8 mouse cellular contexts compared by ENCODE assay signal in genomic region chr16:10501865-10502264, GRCm38 (mm10). TPM values are rescaled to one million over a fixed set of nuclear protein-coding genes. Genes with fewer than 3 reads are reported as not detected.
DNase-seq lines count a peak whose midpoint lies in the region; ATAC-seq lines count a peak whose summit lies in the region.

No protein-coding gene starts in this region.

- no peaks in the 10 kb centered on the region for H3K9me3 ChIP-seq in hindbrain, embryonic 14.5 days (ENCODE audit: control insufficient read depth, low read length)
- no peaks in the 10 kb centered on the region for H3K9me3 ChIP-seq in hindbrain, embryonic 12.5 days (replicated peaks)
- no peaks in the 10 kb centered on the region for H3K9me3 ChIP-seq in embryonic facial prominence, embryonic 11.5 days (replicated peaks; ENCODE audit: control insufficient read depth, low read length)
- H3K9me3 ChIP-seq in intestine, embryonic 15.5 days = no peaks in the 10 kb centered on the region

- H3K27ac ChIP-seq in hindbrain, embryonic 14.5 days = no peak overlapping the region
- H3K27ac ChIP-seq in hindbrain, embryonic 12.5 days = no peak overlapping the region
- no peak overlapping the region for H3K27ac ChIP-seq in embryonic facial prominence, embryonic 11.5 days (replicated peaks; ENCODE audit: low read depth, low read length)
- no peak overlapping the region for H3K27ac ChIP-seq in intestine, embryonic 15.5 days

- 21% methylated on average over 8 of the region's 8 CpGs for WGBS in hindbrain, embryonic 14.5 days
- WGBS in hindbrain, embryonic 12.5 days = 17% methylated on average over 8 of the region's 8 CpGs
- WGBS in embryonic facial prominence, embryonic 11.5 days = 10% methylated on average over 8 of the region's 8 CpGs
- WGBS in intestine, embryonic 15.5 days = 11% methylated on average over 8 of the region's 8 CpGs

- no peak overlapping the region for H3K4me2 ChIP-seq in hindbrain, embryonic 14.5 days (replicated peaks)
- H3K4me2 ChIP-seq in hindbrain, embryonic 12.5 days (replicated peaks) = no peak overlapping the region
- no peak overlapping the region for H3K4me2 ChIP-seq in embryonic facial prominence, embryonic 11.5 days (ENCODE audit: low read depth, low read length)
- H3K4me2 ChIP-seq in intestine, embryonic 15.5 days (replicated peaks) = no peak overlapping the region

- no peak overlapping the region for H3K9ac ChIP-seq in hindbrain, embryonic 14.5 days
- H3K9ac ChIP-seq in hindbrain, embryonic 12.5 days = no peak overlapping the region
- no peak overlapping the region for H3K9ac ChIP-seq in embryonic facial prominence, embryonic 11.5 days (replicated peaks; ENCODE audit: low read length)
- H3K9ac ChIP-seq in intestine, embryonic 15.5 days = no peak overlapping the region

- H3K36me3 ChIP-seq in hindbrain, embryonic 14.5 days (replicated peaks; ENCODE audit: control insufficient read depth, insufficient read depth) = no peaks in the 10 kb centered on the region
- H3K36me3 ChIP-seq in hindbrain, embryonic 12.5 days = no peaks in the 10 kb centered on the region
- H3K36me3 ChIP-seq in embryonic facial prominence, embryonic 11.5 days (replicated peaks; ENCODE audit: control insufficient read depth, insufficient read depth, low read depth, low read length) = no peaks in the 10 kb centered on the region
- H3K36me3 ChIP-seq in intestine, embryonic 15.5 days = no peaks in the 10 kb centered on the region

- no peaks in the 10 kb centered on the region for H3K27me3 ChIP-seq in hindbrain, embryonic 14.5 days (ENCODE audit: control insufficient read depth, insufficient read depth, low read length)
- H3K27me3 ChIP-seq in hindbrain, embryonic 12.5 days = 0 out of 2 replicates have a peak, but pooled peaks cover 3% of the 10 kb centered on the region
- H3K27me3 ChIP-seq in embryonic facial prominence, embryonic 11.5 days (ENCODE audit: control insufficient read depth, insufficient read depth, low read length) = no peaks in the 10 kb centered on the region
- no peaks in the 10 kb centered on the region; the same call in none of the 2 replicates for H3K27me3 ChIP-seq in intestine, embryonic 15.5 days (replicated peaks)

- peak; percentile 51 for DNase-seq in hindbrain, embryonic 14.5 days (ENCODE audit: low spot score)
- peak; percentile 75 for DNase-seq in R1 (ENCODE audit: low read depth, low spot score)
- DNase-seq in embryonic facial prominence, embryonic 11.5 days (ENCODE audit: low spot score) = peak; percentile 88
- peak; percentile 69 for DNase-seq in lung, postnatal 14 days
- DNase-seq in frontal cortex, postnatal 10 days (ENCODE audit: low spot score in 2 of 2) = no peak
- no peak for DNase-seq in spleen, adult 18-20 months

- H3K4me3 ChIP-seq in hindbrain, embryonic 14.5 days (replicated peaks; ENCODE audit: low read length) = no peak overlapping the region
- H3K4me3 ChIP-seq in hindbrain, embryonic 12.5 days = no peak overlapping the region
- no peak overlapping the region for H3K4me3 ChIP-seq in embryonic facial prominence, embryonic 11.5 days (ENCODE audit: low read depth, low read length)
- no peak overlapping the region for H3K4me3 ChIP-seq in intestine, embryonic 15.5 days (replicated peaks)

- H3K4me1 ChIP-seq in hindbrain, embryonic 14.5 days (replicated peaks; ENCODE audit: control insufficient read depth, insufficient read depth, low read length) = no peaks in the 10 kb centered on the region
- H3K4me1 ChIP-seq in hindbrain, embryonic 12.5 days = no peaks in the 10 kb centered on the region
- H3K4me1 ChIP-seq in embryonic facial prominence, embryonic 11.5 days (ENCODE audit: control insufficient read depth, insufficient read depth, low read length) = no peaks in the 10 kb centered on the region
- no peaks in the 10 kb centered on the region for H3K4me1 ChIP-seq in intestine, embryonic 15.5 days (replicated peaks)

- ATAC-seq in hindbrain, embryonic 14.5 days (ENCODE audit: low FRiP score) = no peak
- no peak for ATAC-seq in hindbrain, embryonic 12.5 days (ENCODE audit: low FRiP score)
- no peak for ATAC-seq in embryonic facial prominence, embryonic 11.5 days (replicated peaks; ENCODE audit: insufficient number of reproducible peaks, low FRiP score, low TSS enrichment, low read depth)
- ATAC-seq in intestine, embryonic 15.5 days = no peak

RNA-seq across cellular contexts. Expression of gene Ciita, which starts 22.0 kb away (rescaled TPM):
- 0.62 and 0.69 TPM in 2 replicates for polyA plus RNA-seq in hindbrain, embryonic 14.5 days (2014; fragmentation: Nextera tagmentation; extraction: Ambion mirVana)
- 0.35 and 0.37 TPM in 2 replicates for polyA plus RNA-seq in hindbrain, embryonic 12.5 days (2016; fragmentation: Nextera tagmentation; extraction: Ambion mirVana)
- polyA plus RNA-seq in embryonic facial prominence, embryonic 11.5 days (2014; fragmentation: Nextera tagmentation; extraction: Ambion mirVana) = 0.13 and 0.14 TPM in 2 replicates
- polyA plus RNA-seq in intestine, embryonic 15.5 days (2015; fragmentation: Nextera tagmentation; extraction: Ambion mirVana) = 0.37 and 0.41 TPM in 2 replicates

RNA-seq across cellular contexts. Expression of gene Dexi, which starts 41.0 kb away (rescaled TPM):
- polyA plus RNA-seq in hindbrain, embryonic 14.5 days (2014; fragmentation: Nextera tagmentation; extraction: Ambion mirVana) = 25.0 and 26.0 TPM in 2 replicates
- polyA plus RNA-seq in hindbrain, embryonic 12.5 days (2016; fragmentation: Nextera tagmentation; extraction: Ambion mirVana) = 22.2 and 27.6 TPM in 2 replicates
- polyA plus RNA-seq in embryonic facial prominence, embryonic 11.5 days (2014; fragmentation: Nextera tagmentation; extraction: Ambion mirVana) = 24.0 and 29.1 TPM in 2 replicates
- polyA plus RNA-seq in intestine, embryonic 15.5 days (2015; fragmentation: Nextera tagmentation; extraction: Ambion mirVana) = 14.1 and 14.7 TPM in 2 replicates

RNA-seq across cellular contexts. Expression of gene Clec16a, which starts 43.3 kb away (rescaled TPM):
- 67.1 and 68.7 TPM in 2 replicates for polyA plus RNA-seq in hindbrain, embryonic 14.5 days (2014; fragmentation: Nextera tagmentation; extraction: Ambion mirVana)
- polyA plus RNA-seq in hindbrain, embryonic 12.5 days (2016; fragmentation: Nextera tagmentation; extraction: Ambion mirVana) = 51.4 and 55.5 TPM in 2 replicates
- polyA plus RNA-seq in embryonic facial prominence, embryonic 11.5 days (2014; fragmentation: Nextera tagmentation; extraction: Ambion mirVana) = 32.1 and 37.3 TPM in 2 replicates
- polyA plus RNA-seq in intestine, embryonic 15.5 days (2015; fragmentation: Nextera tagmentation; extraction: Ambion mirVana) = 26.8 and 27.2 TPM in 2 replicates

RNA-seq across cellular contexts. Expression of gene Tvp23a, which starts 54.7 kb away (rescaled TPM):
- 44.3 and 44.5 TPM in 2 replicates for polyA plus RNA-seq in hindbrain, embryonic 14.5 days (2014; fragmentation: Nextera tagmentation; extraction: Ambion mirVana)
- polyA plus RNA-seq in hindbrain, embryonic 12.5 days (2016; fragmentation: Nextera tagmentation; extraction: Ambion mirVana) = 34.1 TPM in 2 replicates
- polyA plus RNA-seq in embryonic facial prominence, embryonic 11.5 days (2014; fragmentation: Nextera tagmentation; extraction: Ambion mirVana) = 22.8 and 23.7 TPM in 2 replicates
- polyA plus RNA-seq in intestine, embryonic 15.5 days (2015; fragmentation: Nextera tagmentation; extraction: Ambion mirVana) = 7.1 and 9.0 TPM in 2 replicates

Comparison
In these comparisons a context has a peak if more than half of its experiments do, and no peak if none do; other contexts are left out.
1. DNase-seq: peak in hindbrain, embryonic 14.5 days (single experiment), R1 (single experiment), embryonic facial prominence, embryonic 11.5 days (single experiment) and lung, postnatal 14 days (single experiment); none in frontal cortex, postnatal 10 days (0 of 2) and spleen, adult 18-20 months (0 of 2).